Mouse (Mus musculus) lung, postnatal 0 days (tissue): Measurements from ENCODE around the gene Cib4.

Experiments
- CTCF ChIP-seq: IDR thresholded peaks from 2 replicates; pipeline ENCODE4 v1.5.1; 2016; ENCODE audit warnings: antibody characterized with exemption, mild to moderate bottlenecking
- EP300 ChIP-seq: IDR thresholded peaks from 2 replicates; pipeline ENCODE4 v1.6.1; 2016; ENCODE audit warnings: antibody characterized with exemption, mild to moderate bottlenecking, control low read depth

GRCm38 (mm10) chr5:30536051-30536570, 9.5 kb downstream of the Cib4 start:
- TF ChIP-seq CTCF (no peak), EP300 (no peak)
